Mouse (Mus musculus) lung, adult 2 months (tissue): Measurements from ENCODE around the gene Atp8b2.

Source experiments
- CTCF ChIP-seq: fragments of 200-500 bp; IDR thresholded peaks from 2 replicates; pipeline ENCODE4 v1.5.1; 2011; ENCODE audit warnings: mild to moderate bottlenecking, low read length, control low read depth; ENCODE audit not compliant: insufficient read depth
- POLR2A ChIP-seq: fragments of 200-500 bp; IDR thresholded peaks from 2 replicates; pipeline ENCODE4 v1.6.1; 2011; ENCODE audit warnings: low read depth, mild to moderate bottlenecking, control low read depth, low read length, borderline replicate concordance; ENCODE audit errors: extremely low read depth

- TF ChIP-seq CTCF (no peak), POLR2A (no peak)
Measured at GRCm38 (mm10) chr3:89994807-89995515, 31.7 kb upstream of the Atp8b2 start.
